Mouse (Mus musculus) forebrain, embryonic 15.5 days (tissue): ENCODE data around the gene Gm49711. TPM values are rescaled to one million over a fixed set of nuclear protein-coding genes. Genes with fewer than 3 reads are reported as not detected.
"Not testable (repeated sequence)": the region's sequence is repeated elsewhere in the genome, so short reads cannot be mapped to it uniquely, and the experiment has no call there.

Experiments
- ATAC-seq: fragments of 200-750 bp; cut with Nextera tagmentation; replicated peaks from 2 replicates; pipeline ENCODE4 v1.8.0; 2017; ENCODE audit warnings: mild to moderate bottlenecking, moderate TSS enrichment, moderate library complexity
- H3K27ac ChIP-seq: fragments of 300-500 bp; sonication (generic); replicated peaks from 2 replicates; pipeline ENCODE4 v1.5.1; 2015; ENCODE audit warnings: mild to moderate bottlenecking, inconsistent platforms
- H3K27me3 ChIP-seq: fragments of 300-500 bp; sonication (generic); 2 replicates; pipeline ENCODE4 v1.6.1; 2015; ENCODE audit warnings: inconsistent platforms
- H3K36me3 ChIP-seq: fragments of 300-500 bp; sonication (generic); 2 replicates; pipeline ENCODE4 v1.6.1; 2015; ENCODE audit warnings: mild to moderate bottlenecking, inconsistent platforms
- H3K4me1 ChIP-seq: fragments of 300-500 bp; sonication (generic); 2 replicates; pipeline ENCODE4 v1.6.1; 2015; ENCODE audit warnings: inconsistent platforms
- H3K4me2 ChIP-seq: fragments of 300-500 bp; sonication (generic); replicated peaks from 2 replicates; pipeline ENCODE4 v1.6.1; 2015; ENCODE audit warnings: mild to moderate bottlenecking, inconsistent platforms
- H3K4me3 ChIP-seq: fragments of 300-500 bp; sonication (generic); 2 replicates; pipeline ENCODE4 v1.5.1; 2015; ENCODE audit warnings: mild to moderate bottlenecking, inconsistent platforms
- H3K9ac ChIP-seq: fragments of 300-500 bp; sonication (generic); replicated peaks from 2 replicates; pipeline ENCODE4 v1.6.1; 2015; ENCODE audit warnings: mild to moderate bottlenecking, inconsistent platforms
- H3K9me3 ChIP-seq: fragments of 300-500 bp; sonication (generic); 2 replicates; pipeline ENCODE4 v1.6.1; 2016; ENCODE audit warnings: inconsistent platforms
- WGBS: fragments of 180-500 bp; shearing (Covaris S2); methylation state at CpG from one replicate; pipeline ENCODE4 v1.1.7; 2015; ENCODE audit warnings: mixed read lengths; 5-methylcytosine and 5-hydroxymethylcytosine counted together
- polyA plus RNA-seq: library from polyadenylated mRNA; unstranded; fragments of >200 nt; fragmentation: Nextera tagmentation; extraction: Ambion mirVana; gene quantifications from 2 replicates; pipeline ENCODE4 v1.2.1, GENCODE M21; 2015

The Gm49711 gene
- polyA plus RNA-seq, 1 experiment from 2014 or later = 0.42 TPM

DNA sequence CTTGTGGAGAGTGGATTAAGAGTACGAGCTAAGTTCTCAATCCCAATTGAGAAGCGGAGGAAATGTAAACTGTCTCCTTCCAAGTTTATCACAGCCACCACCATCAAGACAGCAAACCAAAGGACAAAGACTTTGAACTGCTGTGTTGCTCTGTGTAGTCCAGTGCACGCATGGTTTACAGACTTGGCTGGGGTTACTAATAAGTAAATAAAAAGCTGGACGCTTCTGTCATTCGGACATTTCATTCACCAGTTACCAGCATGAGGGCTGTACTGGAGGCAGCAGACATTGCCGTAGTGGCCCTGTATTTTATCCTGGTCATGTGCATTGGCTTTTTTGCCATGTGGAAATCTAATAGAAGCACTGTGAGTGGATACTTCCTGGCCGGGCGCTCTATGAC is 18.7 kb downstream of the Gm49711 start:
- Histone ChIP-seq H3K9me3 (no peaks in the 10 kb centered on the region), H3K36me3 (peaks cover 22% of the 10 kb centered on the region), H3K4me3 (no peak overlapping the region), H3K27me3 (no peaks in the 10 kb centered on the region), H3K4me2 (no peak overlapping the region), H3K9ac (no peak overlapping the region), H3K27ac (no peak overlapping the region), H3K4me1 (no peaks in the 10 kb centered on the region)
- 98% methylated on average over 8 of the region's 8 CpGs for WGBS
- no peak for ATAC-seq

DNA sequence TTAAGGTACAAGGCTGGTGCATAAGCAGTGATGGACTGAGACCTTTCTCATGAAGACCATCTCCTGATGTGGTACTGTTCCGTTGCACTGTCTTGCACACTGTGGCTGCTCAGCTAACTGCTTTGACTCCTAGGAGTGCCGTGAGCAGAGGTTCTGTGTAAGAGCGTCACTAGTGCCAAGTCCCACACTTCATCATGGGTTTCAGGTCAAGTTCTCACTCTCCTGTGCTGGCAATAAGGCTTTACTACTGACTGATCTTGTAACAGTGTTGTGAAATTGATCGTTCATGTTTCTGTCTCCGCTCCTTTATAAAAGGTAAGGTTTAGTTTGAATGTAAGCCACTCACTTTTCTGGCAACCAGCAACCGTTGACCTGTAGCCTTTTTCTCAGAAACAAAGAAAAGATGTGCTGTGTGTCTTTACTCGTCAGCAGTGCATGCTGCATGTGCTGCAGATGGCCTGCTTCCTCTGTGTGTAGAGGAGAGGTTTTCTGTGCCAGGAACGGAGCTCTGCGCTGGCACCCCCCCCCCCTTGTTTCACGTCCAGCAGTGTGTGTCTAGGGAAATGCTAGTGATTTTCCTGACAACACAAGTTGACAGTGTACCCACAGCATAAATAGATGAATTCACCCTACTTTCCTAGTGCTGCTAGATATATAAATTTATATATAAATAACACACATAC is 25.8 kb downstream of the Gm49711 start:
- no peak for ATAC-seq
- H3K9ac ChIP-seq = no peak overlapping the region
- peaks cover 6% of the 10 kb centered on the region; the same call in 1 of the 2 replicates for H3K36me3 ChIP-seq
- H3K27me3 ChIP-seq = no peaks in the 10 kb centered on the region
- H3K27ac ChIP-seq = no peak overlapping the region; the same call in 1 of the 2 replicates
- no peaks in the 10 kb centered on the region for H3K9me3 ChIP-seq
- H3K4me2 ChIP-seq = no peak overlapping the region
- no peak overlapping the region for H3K4me3 ChIP-seq
- H3K4me1 ChIP-seq = peaks cover 2% of the 10 kb centered on the region; the same call in 1 of the 2 replicates
- WGBS = 67% methylated on average over 10 of the region's 10 CpGs

- Histone ChIP-seq H3K36me3 (no peaks in the 10 kb centered on the region), H3K4me1 (no peaks in the 10 kb centered on the region), H3K27ac (no peak overlapping the region), H3K9ac (no peak overlapping the region), H3K4me3 (no peak overlapping the region), H3K4me2 (no peak overlapping the region), H3K9me3 (no peaks in the 10 kb centered on the region), H3K27me3 (no peaks in the 10 kb centered on the region)
- ATAC-seq = no peak
- 57% methylated on average over 3 of the region's 3 CpGs for WGBS
Observed at GRCm38 (mm10) chr16:92089225-92089624, 31.1 kb downstream of the Gm49711 start.

DNA sequence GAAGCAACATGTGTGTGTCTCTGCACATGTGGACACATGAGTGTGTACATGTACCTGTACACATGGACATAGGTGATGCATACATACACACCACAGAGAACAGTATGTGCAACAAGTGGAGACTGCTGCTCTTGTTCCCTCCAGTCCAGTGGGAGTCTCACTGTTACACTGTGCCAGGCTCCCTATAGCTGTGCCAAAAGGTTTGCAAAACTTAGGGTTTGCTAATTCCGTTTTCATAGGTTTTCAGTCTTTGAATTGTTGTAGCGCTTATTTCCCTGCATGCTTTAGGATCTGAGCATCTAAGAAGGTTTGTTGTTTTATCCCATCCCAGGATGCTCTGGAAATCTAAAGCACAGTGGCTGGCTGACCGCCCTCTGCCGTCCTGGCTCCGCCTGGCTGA is 33.8 kb downstream of the Gm49711 start:
- H3K4me2 ChIP-seq = no peak overlapping the region
- no peak overlapping the region for H3K9ac ChIP-seq
- ATAC-seq = no peak
- WGBS = 79% methylated on average over 5 of the region's 5 CpGs
- H3K4me3 ChIP-seq = no peak overlapping the region
- no peaks in the 10 kb centered on the region for H3K9me3 ChIP-seq
- H3K36me3 ChIP-seq = no peaks in the 10 kb centered on the region
- no peaks in the 10 kb centered on the region for H3K4me1 ChIP-seq
- no peaks in the 10 kb centered on the region for H3K27me3 ChIP-seq
- H3K27ac ChIP-seq = no peak overlapping the region

DNA sequence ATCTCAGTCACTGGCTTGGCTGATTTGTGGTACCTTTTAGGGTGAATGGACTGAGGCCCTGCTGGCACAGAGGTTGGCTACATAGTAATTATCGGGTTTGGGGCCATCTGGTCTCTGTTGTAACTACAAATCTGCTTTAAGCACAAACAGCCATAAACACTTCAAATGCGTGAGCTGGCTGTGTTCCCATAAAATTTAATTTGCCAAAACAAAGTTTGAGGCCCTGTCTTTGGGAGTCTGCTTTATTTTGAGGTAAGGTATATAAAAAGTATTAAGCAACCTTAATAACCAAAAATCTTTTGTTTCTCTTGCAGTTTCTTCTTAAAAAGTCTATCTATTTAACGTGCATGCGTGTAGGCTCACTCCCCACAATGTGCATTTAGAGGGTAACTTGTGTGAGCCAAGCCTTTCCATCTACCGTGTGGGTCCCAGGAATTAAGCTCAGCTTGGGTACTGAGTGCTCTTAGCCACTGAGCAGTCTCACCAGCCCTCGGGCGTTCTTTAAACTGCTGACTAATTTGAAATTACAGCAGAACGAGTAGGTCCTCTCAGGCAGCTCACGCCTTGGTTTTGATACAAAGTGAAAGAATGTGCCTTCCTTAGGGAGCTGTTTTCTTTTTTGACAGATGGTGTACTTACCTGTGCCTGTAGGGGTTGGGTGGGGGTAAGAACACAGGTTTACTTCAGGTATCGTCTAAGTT is 40.4 kb downstream of the Gm49711 start:
- no peaks in the 10 kb centered on the region for H3K36me3 ChIP-seq
- H3K27me3 ChIP-seq = no peaks in the 10 kb centered on the region
- H3K4me1 ChIP-seq = peaks cover 8% of the 10 kb centered on the region
- H3K4me2 ChIP-seq = no peak overlapping the region
- no peak for ATAC-seq
- no peak overlapping the region for H3K9ac ChIP-seq
- no peak overlapping the region for H3K27ac ChIP-seq
- 69% methylated on average over 10 of the region's 10 CpGs for WGBS
- no peak overlapping the region for H3K4me3 ChIP-seq
- H3K9me3 ChIP-seq = no peaks in the 10 kb centered on the region

DNA sequence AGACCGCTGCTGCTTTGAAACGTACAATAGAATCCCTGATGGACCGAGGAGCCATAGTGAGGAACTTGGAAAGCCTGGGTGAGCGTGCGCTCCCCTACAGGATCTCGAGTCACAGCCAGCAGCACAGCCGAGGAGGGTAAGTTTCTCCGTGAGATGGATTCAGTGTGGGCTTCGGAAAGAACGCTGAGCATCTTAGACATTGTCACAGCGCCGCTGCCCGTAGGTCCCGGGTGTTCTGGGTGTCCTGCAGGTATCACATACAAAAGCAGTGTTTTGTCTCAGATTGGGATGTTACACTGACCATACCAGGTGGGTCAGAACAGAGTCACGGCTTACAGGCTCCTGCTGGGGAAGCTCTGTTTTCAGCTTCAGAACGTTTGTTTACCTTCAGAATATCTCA is 41.5 kb downstream of the Gm49711 start:
- no peaks in the 10 kb centered on the region for H3K36me3 ChIP-seq
- peaks cover 8% of the 10 kb centered on the region for H3K4me1 ChIP-seq
- H3K4me3 ChIP-seq = no peak overlapping the region
- no peak for ATAC-seq
- WGBS = 87% methylated on average over 16 of the region's 16 CpGs
- no peaks in the 10 kb centered on the region for H3K9me3 ChIP-seq
- H3K4me2 ChIP-seq = no peak overlapping the region
- H3K27me3 ChIP-seq = no peaks in the 10 kb centered on the region
- no peak overlapping the region for H3K9ac ChIP-seq
- H3K27ac ChIP-seq = no peak overlapping the region

- Histone ChIP-seq H3K27ac (no peak overlapping the region), H3K9ac (no peak overlapping the region), H3K4me2 (no peak overlapping the region), H3K4me1 (peaks cover 8% of the 10 kb centered on the region), H3K9me3 (no peaks in the 10 kb centered on the region), H3K4me3 (no peak overlapping the region), H3K36me3 (no peaks in the 10 kb centered on the region), H3K27me3 (no peaks in the 10 kb centered on the region)
- WGBS = 75% methylated on average over 4 of the region's 4 CpGs
- no peak for ATAC-seq
Observed at GRCm38 (mm10) chr16:92100111-92100510, 42.0 kb downstream of the Gm49711 start.

DNA sequence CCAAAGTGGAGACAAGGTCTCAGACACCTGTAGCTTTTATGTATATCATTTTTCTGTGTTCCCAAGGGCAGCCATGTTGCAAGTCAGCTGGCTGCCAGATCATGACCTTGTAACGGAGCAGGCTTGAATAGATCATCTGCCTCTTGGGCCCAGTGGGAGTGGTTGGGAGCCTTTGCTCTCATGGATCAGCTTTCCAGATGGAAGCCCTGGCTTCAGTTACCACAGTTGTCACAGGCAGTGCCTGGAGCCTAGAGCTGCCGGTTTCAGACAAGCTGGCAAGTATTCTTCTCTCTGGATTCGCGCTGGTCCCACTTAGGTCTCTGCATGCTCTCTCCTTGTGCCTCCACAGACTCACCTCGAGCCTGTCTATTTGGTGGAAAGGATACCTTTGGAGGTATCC is 44.0 kb downstream of the Gm49711 start:
- Histone ChIP-seq H3K4me2 (no peak overlapping the region), H3K9me3 (no peaks in the 10 kb centered on the region), H3K4me1 (peaks cover 8% of the 10 kb centered on the region), H3K4me3 (no peak overlapping the region), H3K9ac (no peak overlapping the region), H3K36me3 (no peaks in the 10 kb centered on the region), H3K27me3 (no peaks in the 10 kb centered on the region), H3K27ac (no peak overlapping the region)
- ATAC-seq = no peak
- WGBS = 81% methylated on average over 5 of the region's 5 CpGs

- not testable (repeated sequence) for H3K9me3 ChIP-seq, H3K27ac ChIP-seq, H3K4me3 ChIP-seq, ATAC-seq, H3K9ac ChIP-seq, H3K4me1 ChIP-seq, H3K4me2 ChIP-seq, H3K36me3 ChIP-seq, H3K27me3 ChIP-seq
- 88% methylated on average over 7 of the region's 7 CpGs for WGBS
Observed at GRCm38 (mm10) chr16:92102931-92103330, 44.8 kb downstream of the Gm49711 start.

DNA sequence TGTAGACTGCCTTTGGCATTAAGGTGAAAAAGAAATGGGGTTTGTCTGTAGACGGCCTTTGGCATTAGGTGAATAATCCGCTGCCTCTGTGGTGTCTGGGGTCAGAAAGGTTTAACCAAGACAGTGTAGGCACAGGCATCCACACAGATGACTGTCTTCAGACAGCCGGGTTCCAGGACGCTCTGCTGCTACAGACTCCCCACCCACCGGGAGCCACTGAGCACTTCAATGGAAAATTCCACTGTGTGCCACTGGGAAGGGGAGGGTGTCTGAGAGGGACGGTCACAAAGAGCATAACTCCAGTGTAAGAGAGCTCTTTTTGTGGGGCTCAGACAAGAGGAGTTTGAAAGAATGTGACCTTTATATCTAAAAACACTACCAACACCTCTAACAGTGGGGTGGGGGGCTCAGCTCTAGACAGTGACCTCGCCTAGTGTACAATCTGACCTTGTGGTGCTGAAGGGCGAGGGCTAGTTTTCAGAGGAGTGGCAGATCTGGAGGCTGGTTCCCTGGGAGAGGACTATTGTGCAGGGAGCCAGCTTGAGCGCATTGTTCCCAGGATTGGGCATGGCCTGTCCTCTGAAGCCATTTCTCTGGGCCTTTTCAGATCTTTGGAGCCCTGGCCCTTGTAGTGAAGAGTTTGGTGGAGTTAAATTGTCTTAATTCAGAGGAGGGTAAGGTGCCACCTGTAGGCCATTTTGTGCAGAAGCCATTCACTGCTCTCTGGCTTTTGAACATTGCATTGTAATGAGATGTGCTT is 45.6 kb downstream of the Gm49711 start:
- Histone ChIP-seq H3K27me3 (no peaks in the 10 kb centered on the region), H3K9ac (no peak overlapping the region), H3K36me3 (no peaks in the 10 kb centered on the region), H3K4me3 (no peak overlapping the region), H3K27ac (no peak overlapping the region), H3K4me2 (no peak overlapping the region), H3K4me1 (peaks cover 4% of the 10 kb centered on the region), H3K9me3 (no peaks in the 10 kb centered on the region)
- 0 out of 2 replicates have a peak, but pooled peaks have one; percentile 16 for ATAC-seq
- 30% methylated on average over 9 of the region's 9 CpGs for WGBS

GRCm38 (mm10) chr16:92104332-92104590 is 46.1 kb downstream of the Gm49711 start:
- ATAC-seq = no peak
- no peaks in the 10 kb centered on the region for H3K27me3 ChIP-seq
- no peaks in the 10 kb centered on the region for H3K9me3 ChIP-seq
- H3K36me3 ChIP-seq = no peaks in the 10 kb centered on the region
- H3K9ac ChIP-seq = no peak overlapping the region
- peaks cover 4% of the 10 kb centered on the region for H3K4me1 ChIP-seq
- no peak overlapping the region for H3K27ac ChIP-seq
- 68% methylated on average over 2 of the region's 2 CpGs for WGBS
- no peak overlapping the region for H3K4me3 ChIP-seq
- H3K4me2 ChIP-seq = no peak overlapping the region

DNA sequence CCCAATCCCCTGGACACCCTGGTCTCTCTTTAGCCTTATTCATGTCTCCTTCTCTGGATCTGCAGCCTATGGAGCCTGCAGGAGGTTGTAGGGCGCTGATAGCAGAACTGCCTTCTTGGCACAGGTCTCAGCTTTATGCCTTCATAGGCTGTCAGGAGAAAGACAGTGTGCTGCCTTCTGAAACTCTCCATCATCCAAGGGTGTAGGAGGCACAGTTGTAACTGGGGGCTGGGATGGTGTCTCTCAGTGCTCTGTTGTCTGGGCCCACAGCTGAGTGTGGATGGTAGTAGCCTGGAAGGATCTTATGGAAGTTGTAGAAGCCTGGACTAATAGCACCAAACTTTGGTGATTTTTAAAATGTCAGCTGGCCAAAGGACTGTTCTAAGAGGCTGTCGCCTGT is 46.8 kb downstream of the Gm49711 start:
- 96% methylated on average over 2 of the region's 2 CpGs for WGBS
- H3K4me2 ChIP-seq = no peak overlapping the region
- no peak overlapping the region for H3K27ac ChIP-seq
- H3K4me3 ChIP-seq = no peak overlapping the region
- no peak for ATAC-seq
- no peaks in the 10 kb centered on the region for H3K27me3 ChIP-seq
- H3K9me3 ChIP-seq = no peaks in the 10 kb centered on the region
- peaks cover 2% of the 10 kb centered on the region for H3K4me1 ChIP-seq
- no peaks in the 10 kb centered on the region for H3K36me3 ChIP-seq
- H3K9ac ChIP-seq = no peak overlapping the region
